Mouse (Mus musculus) stomach, postnatal 0 days (tissue): ENCODE data around the gene Cd44. TPM values are rescaled to one million over a fixed set of nuclear protein-coding genes. Genes with fewer than 3 reads are reported as not detected.

Experiments used
- ATAC-seq: fragments of 200-750 bp; cut with Nextera tagmentation; 2 replicates; pipeline ENCODE4 v1.8.0; 2017; ENCODE audit not compliant: low FRiP score, low TSS enrichment
- DNase-seq: peaks from one replicate; pipeline ENCODE4 v3.0.0-alpha.2; 2016; ENCODE audit warnings: low spot score
- H3K27ac ChIP-seq: fragments of 300-500 bp; sonication (generic); replicated peaks from 2 replicates; pipeline ENCODE4 v1.5.1; 2014; ENCODE audit warnings: mild to moderate bottlenecking, control low read depth
- H3K27me3 ChIP-seq: fragments of 300-500 bp; sonication (generic); 2 replicates; pipeline ENCODE4 v1.6.1; 2014; ENCODE audit warnings: low read length; ENCODE audit not compliant: control insufficient read depth, insufficient read depth
- H3K36me3 ChIP-seq: fragments of 300-500 bp; sonication (generic); 2 replicates; pipeline ENCODE4 v1.6.1; 2014; ENCODE audit warnings: low read length, mixed read lengths; ENCODE audit not compliant: control insufficient read depth, insufficient read depth
- H3K4me1 ChIP-seq: fragments of 300-500 bp; sonication (generic); replicated peaks from 2 replicates; pipeline ENCODE4 v1.6.1; 2014; ENCODE audit warnings: antibody characterized with exemption; ENCODE audit not compliant: control insufficient read depth, insufficient read depth
- H3K4me2 ChIP-seq: fragments of 300-500 bp; sonication (generic); replicated peaks from 2 replicates; pipeline ENCODE4 v1.6.1; 2014; ENCODE audit warnings: low read depth, mild to moderate bottlenecking, control low read depth, moderate library complexity
- H3K4me3 ChIP-seq: fragments of 300-500 bp; sonication (generic); 2 replicates; pipeline ENCODE4 v1.5.1; 2014; ENCODE audit warnings: low read depth, low read length, control low read depth
- H3K9ac ChIP-seq: fragments of 300-500 bp; sonication (generic); 2 replicates; pipeline ENCODE4 v1.6.1; 2014; ENCODE audit warnings: mild to moderate bottlenecking, low read length, control low read depth, mixed read lengths
- H3K9me3 ChIP-seq: fragments of 300-500 bp; sonication (generic); 2 replicates; pipeline ENCODE4 v1.6.1; 2016; ENCODE audit warnings: low read length; ENCODE audit not compliant: control insufficient read depth
- CTCF ChIP-seq: IDR thresholded peaks from 2 replicates; pipeline ENCODE4 v1.5.1; 2016; ENCODE audit warnings: antibody characterized with exemption, low read depth, mild to moderate bottlenecking, moderate library complexity
- EP300 ChIP-seq: optimal IDR thresholded peaks from 2 replicates; pipeline ENCODE3; 2016; ENCODE audit warnings: antibody characterized with exemption
- WGBS: fragments of 180-500 bp; shearing (Covaris S2); extraction: QIAGEN DNeasy Blood & Tissue Kit; methylation state at CpG from one replicate; pipeline ENCODE4 v1.1.7; 2014; 5-methylcytosine and 5-hydroxymethylcytosine counted together
- polyA plus RNA-seq: library from polyadenylated mRNA; unstranded; fragments of >200 nt; fragmentation: Nextera tagmentation; extraction: Ambion mirVana; gene quantifications from 2 replicates; pipeline ENCODE4 v1.2.1, GENCODE M21; 2015

Cd44 gene
- polyA plus RNA-seq, 1 experiment from 2014 or later = 27.5 TPM

DNA sequence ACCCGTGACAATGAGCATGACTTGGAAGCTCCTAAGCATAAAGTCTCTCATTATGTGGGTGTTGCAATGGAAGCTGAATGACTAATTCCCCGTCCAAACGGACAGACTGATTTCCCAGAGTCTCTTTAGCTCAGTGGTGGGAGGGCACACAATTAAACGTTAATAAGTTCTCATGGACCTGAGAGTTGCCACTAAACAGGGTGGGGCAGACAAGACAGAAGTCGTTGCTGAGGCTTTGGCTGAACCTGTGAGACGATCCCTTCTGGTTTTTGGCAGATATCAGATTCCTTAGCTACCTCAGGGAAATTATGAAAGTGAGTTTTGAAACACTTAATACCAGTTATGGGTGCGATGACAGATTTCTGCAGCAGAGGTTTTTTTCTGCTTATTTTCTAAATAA lies 38.8 kb downstream of the Cd44 start:
- DNase-seq (no peak), ATAC-seq (no peak)
- no peaks in the 10 kb centered on the region for H3K36me3 ChIP-seq
- TF ChIP-seq EP300 = no peak
- 71% methylated on average over 7 of the region's 7 CpGs for WGBS
- H3K9me3 ChIP-seq = no peaks in the 10 kb centered on the region
- no peak overlapping the region for H3K4me2 ChIP-seq
- H3K27me3 ChIP-seq = no peaks in the 10 kb centered on the region
- no peak overlapping the region for H3K9ac ChIP-seq
- H3K4me3 ChIP-seq = no peak overlapping the region
- H3K4me1 ChIP-seq = 0 out of 2 replicates have a peak, but pooled peaks cover 3% of the 10 kb centered on the region
- no peak overlapping the region for H3K27ac ChIP-seq

GRCm38 (mm10) chr2:102858271-102858670 lies 43.2 kb downstream of the Cd44 start:
- Histone ChIP-seq H3K4me3 (no peak overlapping the region), H3K36me3 (peaks cover 8% of the 10 kb centered on the region), H3K27ac (no peak overlapping the region), H3K27me3 (no peaks in the 10 kb centered on the region), H3K4me2 (no peak overlapping the region), H3K9me3 (no peaks in the 10 kb centered on the region), H3K4me1 (no peaks in the 10 kb centered on the region), H3K9ac (no peak overlapping the region)
- no peak for TF ChIP-seq EP300
- no peak for TF ChIP-seq CTCF
- no peak for DNase-seq
- ATAC-seq = no peak
- 94% methylated on average over 6 of the region's 6 CpGs for WGBS

DNA sequence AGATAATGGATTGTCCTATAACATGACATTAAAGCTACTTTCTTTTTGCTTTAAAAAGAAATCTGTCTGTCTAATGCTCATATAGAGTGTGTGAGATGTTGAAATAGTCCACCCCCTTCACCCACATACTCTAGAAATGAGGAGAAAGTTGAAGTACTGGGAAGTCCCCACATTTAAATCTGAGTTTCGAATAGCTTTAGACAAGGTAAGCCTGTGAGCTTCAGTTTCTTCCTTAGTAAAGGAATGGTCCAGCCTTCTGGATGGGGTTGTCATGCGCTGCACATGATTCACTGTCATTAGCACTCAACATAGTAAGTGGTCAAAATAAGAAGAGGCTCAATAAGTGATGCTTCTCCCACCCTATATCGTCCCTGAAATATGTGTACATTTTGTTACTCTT lies 48.2 kb downstream of the Cd44 start:
- no peak for TF ChIP-seq CTCF
- no peak for TF ChIP-seq EP300
- Histone ChIP-seq H3K27ac (no peak overlapping the region), H3K4me2 (no peak overlapping the region), H3K36me3 (peaks cover 12% of the 10 kb centered on the region), H3K9ac (no peak overlapping the region), H3K9me3 (no peaks in the 10 kb centered on the region), H3K4me1 (no peaks in the 10 kb centered on the region), H3K4me3 (no peak overlapping the region), H3K27me3 (no peaks in the 10 kb centered on the region)
- DNase-seq = no peak
- WGBS = 95% methylated on average over 3 of the region's 3 CpGs
- no peak for ATAC-seq

GRCm38 (mm10) chr2:102851936-102852477 lies 49.5 kb downstream of the Cd44 start:
- no peaks in the 10 kb centered on the region for H3K4me1 ChIP-seq
- H3K4me3 ChIP-seq = no peak overlapping the region
- no peak overlapping the region for H3K9ac ChIP-seq
- no peak overlapping the region for H3K27ac ChIP-seq
- ATAC-seq (no peak), DNase-seq (no peak)
- H3K4me2 ChIP-seq = no peak overlapping the region
- WGBS = 37% methylated on average over 4 of the region's 4 CpGs
- H3K9me3 ChIP-seq = no peaks in the 10 kb centered on the region
- TF ChIP-seq EP300 (no peak), CTCF (no peak)
- peaks cover 12% of the 10 kb centered on the region for H3K36me3 ChIP-seq
- H3K27me3 ChIP-seq = no peaks in the 10 kb centered on the region

DNA sequence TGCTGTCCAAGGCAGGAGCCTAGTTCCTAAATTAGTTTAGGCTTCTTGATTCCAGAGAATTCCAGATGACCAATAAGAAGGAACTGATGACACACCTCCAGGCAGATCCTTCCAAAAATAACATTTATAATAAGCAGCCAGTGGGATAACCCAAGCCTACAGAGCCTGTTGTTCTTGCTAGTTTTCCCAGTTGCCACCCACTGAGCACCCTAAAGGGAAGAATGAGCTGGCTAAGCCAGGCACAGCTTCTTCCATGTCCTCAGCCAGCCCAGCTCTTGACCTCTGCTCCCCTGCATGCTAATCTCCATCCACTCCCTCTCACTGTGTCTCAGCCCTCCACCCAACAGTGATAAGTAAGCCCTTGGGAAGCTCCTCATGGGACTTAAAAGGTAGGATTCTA lies 51.4 kb downstream of the Cd44 start:
- H3K4me3 ChIP-seq = no peak overlapping the region
- no peaks in the 10 kb centered on the region for H3K9me3 ChIP-seq
- no peak overlapping the region for H3K27ac ChIP-seq
- TF ChIP-seq EP300 = no peak
- TF ChIP-seq CTCF = no peak
- DNase-seq (no peak), ATAC-seq (no peak)
- H3K4me1 ChIP-seq = no peaks in the 10 kb centered on the region
- H3K4me2 ChIP-seq = no peak overlapping the region
- no peaks in the 10 kb centered on the region for H3K27me3 ChIP-seq
- H3K36me3 ChIP-seq = peaks cover 10% of the 10 kb centered on the region
- no peak overlapping the region for H3K9ac ChIP-seq

- Histone ChIP-seq H3K9me3 (no peaks in the 10 kb centered on the region), H3K4me3 (no peak overlapping the region), H3K9ac (no peak overlapping the region), H3K27me3 (no peaks in the 10 kb centered on the region), H3K27ac (no peak overlapping the region), H3K4me2 (no peak overlapping the region), H3K36me3 (peaks cover 4% of the 10 kb centered on the region; the same call in 1 of the 2 replicates), H3K4me1 (no peaks in the 10 kb centered on the region)
- ATAC-seq = no peak
- 78% methylated on average over 5 of the region's 5 CpGs for WGBS
- DNase-seq = no peak
- TF ChIP-seq EP300 (no peak), CTCF (no peak)
Measured at GRCm38 (mm10) chr2:102848811-102849433, 52.5 kb downstream of the Cd44 start.
